Mouse (Mus musculus): Measurements from ENCODE around the gene Rbak. TPM values are rescaled to one million over a fixed set of nuclear protein-coding genes. Genes with fewer than 3 reads are reported as not detected.

Rbak gene
- polyA plus RNA-seq, 1 experiment: 3.1 TPM

DNA sequence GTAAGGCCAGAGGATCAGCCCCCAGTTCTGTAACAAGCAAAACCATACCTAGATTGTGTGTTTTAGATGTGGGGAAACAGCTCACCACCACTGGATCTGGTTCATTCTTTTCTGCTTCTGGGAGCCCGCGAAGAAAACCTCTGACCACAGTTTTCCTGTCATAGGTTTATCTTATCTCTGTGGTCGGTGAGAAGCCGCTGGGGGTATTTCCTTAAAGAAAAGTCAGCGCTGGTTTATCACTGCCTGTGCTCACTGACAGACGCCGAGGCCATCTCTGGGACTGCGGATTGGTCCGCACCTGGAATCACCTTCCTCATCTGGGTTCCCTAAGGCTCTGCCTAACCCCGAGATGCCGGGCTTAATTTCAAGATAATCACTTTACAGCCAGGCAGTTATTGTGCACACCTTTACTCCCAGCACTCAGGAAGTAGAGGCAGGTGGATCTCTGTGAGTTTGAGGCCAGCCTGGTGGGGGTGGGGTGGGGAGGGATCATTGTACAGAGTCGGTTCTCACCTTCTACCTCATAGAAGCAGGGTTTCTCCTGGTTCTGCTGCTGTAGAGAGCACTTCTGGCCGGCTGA lies 47.5 kb downstream of the Rbak start:
- TF ChIP-seq REST (IDR thresholded peaks at IDR 0.05; ENCODE audit: insufficient read depth, insufficient read length): no peak
- TF ChIP-seq MAX (IDR thresholded peaks at IDR 0.05; ENCODE audit: low read depth): no peak
- TF ChIP-seq TCF3 (IDR thresholded peaks at IDR 0.05; ENCODE audit: insufficient read length, low read depth): no peak
- TF ChIP-seq USF1 (IDR thresholded peaks at IDR 0.05; ENCODE audit: low read depth): no peak
- no peak for TF ChIP-seq TCF12 (IDR thresholded peaks at IDR 0.05; ENCODE audit: insufficient read depth, poor library complexity, severe bottlenecking)
- TF ChIP-seq CEBPB (IDR thresholded peaks at IDR 0.05; ENCODE audit: insufficient read depth, poor library complexity, severe bottlenecking): no peak
- no peak for TF ChIP-seq MYOG (IDR thresholded peaks at IDR 0.05; ENCODE audit: control insufficient read depth in 1 of 3, insufficient read depth in 1 of 3, insufficient read length in 2 of 3, low read depth in 2 of 3)
- no peak for TF ChIP-seq E2F4 (IDR thresholded peaks at IDR 0.05; ENCODE audit: insufficient read depth)
- no peak for TF ChIP-seq SRF (IDR thresholded peaks at IDR 0.05; ENCODE audit: control insufficient read depth, insufficient read length, low read depth)
- TF ChIP-seq POLR2AphosphoS2 (IDR thresholded peaks at IDR 0.05; ENCODE audit: insufficient read length, low read depth): no peak
- no peak for TF ChIP-seq MYOD1 (IDR thresholded peaks at IDR 0.05; ENCODE audit: control insufficient read depth in 1 of 3, insufficient read length in 2 of 3, low read depth in 2 of 3)
- TF ChIP-seq POLR2A (IDR thresholded peaks at IDR 0.05; ENCODE audit: insufficient read length, low read depth): no peak
- Histone ChIP-seq H3K79me2 (ENCODE audit: control insufficient read depth, insufficient read depth) (no peaks in the 10 kb centered on the region), H3K4me3 (no peak overlapping the region), H3ac (ENCODE audit: control insufficient read depth, insufficient read length) (no peak overlapping the region), H3K4me2 (ENCODE audit: low read depth) (no peak overlapping the region), H3K36me3 (ENCODE audit: control insufficient read depth, insufficient read depth) (no peaks in the 10 kb centered on the region), H3K27me3 (ENCODE audit: control insufficient read depth, insufficient read depth, insufficient read length) (no peaks in the 10 kb centered on the region)

DNA sequence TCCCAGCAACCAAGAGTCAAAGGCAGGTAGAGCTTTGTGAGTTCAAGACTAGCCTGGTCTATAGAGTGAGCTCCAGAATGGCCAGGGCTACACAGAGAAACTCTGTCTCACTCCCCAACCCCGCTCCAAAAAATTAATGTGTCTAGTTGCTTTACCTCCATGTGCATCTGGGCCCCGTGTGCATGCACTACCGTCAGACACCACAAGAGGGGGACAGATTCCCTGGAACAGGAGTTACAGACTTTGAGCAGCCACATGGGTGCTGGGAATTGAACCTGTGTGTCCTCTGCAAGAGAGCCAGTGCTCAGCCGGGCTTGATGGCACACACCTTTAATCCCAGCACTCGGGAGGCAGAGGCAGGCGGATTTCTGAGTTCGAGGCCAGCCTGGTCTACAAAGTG lies 50.2 kb downstream of the Rbak start:
- H3K36me3 ChIP-seq (ENCODE audit: control insufficient read depth, insufficient read depth): no peaks in the 10 kb centered on the region
- H3ac ChIP-seq (ENCODE audit: control insufficient read depth, insufficient read length): no peak overlapping the region
- TF ChIP-seq MAX (IDR thresholded peaks at IDR 0.05; ENCODE audit: low read depth) (no peak), E2F4 (IDR thresholded peaks at IDR 0.05; ENCODE audit: insufficient read depth) (no peak), MYOD1 (IDR thresholded peaks at IDR 0.05; ENCODE audit: control insufficient read depth in 1 of 3, insufficient read length in 2 of 3, low read depth in 2 of 3) (no peak), USF1 (IDR thresholded peaks at IDR 0.05; ENCODE audit: low read depth) (no peak), POLR2AphosphoS2 (IDR thresholded peaks at IDR 0.05; ENCODE audit: insufficient read length, low read depth) (no peak), TCF3 (IDR thresholded peaks at IDR 0.05; ENCODE audit: insufficient read length, low read depth) (no peak), TCF12 (IDR thresholded peaks at IDR 0.05; ENCODE audit: insufficient read depth, poor library complexity, severe bottlenecking) (no peak), SRF (IDR thresholded peaks at IDR 0.05; ENCODE audit: control insufficient read depth, insufficient read length, low read depth) (no peak), POLR2A (IDR thresholded peaks at IDR 0.05; ENCODE audit: insufficient read length, low read depth) (no peak), CEBPB (IDR thresholded peaks at IDR 0.05; ENCODE audit: insufficient read depth, poor library complexity, severe bottlenecking) (no peak), MYOG (IDR thresholded peaks at IDR 0.05; ENCODE audit: control insufficient read depth in 1 of 3, insufficient read depth in 1 of 3, insufficient read length in 2 of 3, low read depth in 2 of 3) (no peak), REST (IDR thresholded peaks at IDR 0.05; ENCODE audit: insufficient read depth, insufficient read length) (no peak)
- no peak overlapping the region for H3K4me3 ChIP-seq
- no peaks in the 10 kb centered on the region for H3K27me3 ChIP-seq (ENCODE audit: control insufficient read depth, insufficient read depth, insufficient read length)
- no peak overlapping the region for H3K4me2 ChIP-seq (ENCODE audit: low read depth)
- H3K79me2 ChIP-seq (ENCODE audit: control insufficient read depth, insufficient read depth): no peaks in the 10 kb centered on the region

DNA sequence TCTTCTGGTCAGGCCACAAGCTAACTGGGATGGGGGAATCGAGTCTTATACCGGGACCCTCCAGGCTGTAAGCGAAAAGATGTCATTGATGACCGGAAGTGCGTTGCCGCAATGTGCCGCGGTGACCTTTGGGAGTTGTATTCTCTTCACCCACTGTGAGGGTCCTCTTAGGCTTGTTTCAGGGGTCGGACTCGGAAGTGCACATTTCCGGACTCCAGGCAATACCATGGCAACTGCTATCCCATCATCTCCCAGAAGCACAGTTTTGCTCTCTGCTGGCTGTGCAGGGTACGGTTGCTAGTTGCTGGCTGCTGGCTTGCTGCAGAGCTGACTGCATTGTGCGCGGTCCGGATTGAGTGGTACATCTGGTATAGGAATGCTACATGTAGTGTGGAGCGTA lies 51.5 kb downstream of the Rbak start:
- TF ChIP-seq TCF3 (IDR thresholded peaks at IDR 0.05; ENCODE audit: insufficient read length, low read depth) (no peak), TCF12 (IDR thresholded peaks at IDR 0.05; ENCODE audit: insufficient read depth, poor library complexity, severe bottlenecking) (no peak), MYOD1 (IDR thresholded peaks at IDR 0.05; ENCODE audit: control insufficient read depth in 1 of 3, insufficient read length in 2 of 3, low read depth in 2 of 3) (no peak), POLR2A (IDR thresholded peaks at IDR 0.05; ENCODE audit: insufficient read length, low read depth) (no peak), SRF (IDR thresholded peaks at IDR 0.05; ENCODE audit: control insufficient read depth, insufficient read length, low read depth) (no peak), USF1 (IDR thresholded peaks at IDR 0.05; ENCODE audit: low read depth) (no peak), CEBPB (IDR thresholded peaks at IDR 0.05; ENCODE audit: insufficient read depth, poor library complexity, severe bottlenecking) (no peak), MYOG (IDR thresholded peaks at IDR 0.05; ENCODE audit: control insufficient read depth in 1 of 3, insufficient read depth in 1 of 3, insufficient read length in 2 of 3, low read depth in 2 of 3) (no peak), REST (IDR thresholded peaks at IDR 0.05; ENCODE audit: insufficient read depth, insufficient read length) (no peak), MAX (IDR thresholded peaks at IDR 0.05; ENCODE audit: low read depth) (no peak), E2F4 (IDR thresholded peaks at IDR 0.05; ENCODE audit: insufficient read depth) (no peak), POLR2AphosphoS2 (IDR thresholded peaks at IDR 0.05; ENCODE audit: insufficient read length, low read depth) (no peak)
- Histone ChIP-seq H3K4me2 (ENCODE audit: low read depth) (no peak overlapping the region), H3K79me2 (ENCODE audit: control insufficient read depth, insufficient read depth) (no peaks in the 10 kb centered on the region), H3ac (ENCODE audit: control insufficient read depth, insufficient read length) (no peak overlapping the region), H3K36me3 (ENCODE audit: control insufficient read depth, insufficient read depth) (no peaks in the 10 kb centered on the region), H3K4me3 (no peak overlapping the region), H3K27me3 (ENCODE audit: control insufficient read depth, insufficient read depth, insufficient read length) (peaks cover 7% of the 10 kb centered on the region)

DNA sequence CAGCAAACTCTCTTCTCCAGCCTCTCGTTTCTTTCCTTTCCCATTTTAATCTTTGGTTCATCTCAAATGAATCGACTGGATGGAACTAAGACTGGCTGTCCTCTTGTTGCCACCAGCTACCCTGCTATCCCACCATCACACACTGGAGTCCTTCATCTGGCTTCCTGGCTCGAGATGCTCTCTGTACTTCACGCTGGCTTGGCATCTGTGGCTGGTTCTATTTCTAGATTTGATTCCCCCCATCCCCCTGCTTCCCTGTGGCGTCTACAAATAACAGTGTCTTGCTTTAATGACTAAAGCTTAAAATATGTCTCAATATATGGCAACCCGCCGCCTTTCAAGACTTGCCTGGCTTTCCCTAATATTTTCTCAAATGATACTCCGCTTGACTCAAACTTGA lies 52.7 kb downstream of the Rbak start:
- Histone ChIP-seq H3K27me3 (ENCODE audit: control insufficient read depth, insufficient read depth, insufficient read length) (peaks cover 10% of the 10 kb centered on the region), H3K4me3 (no peak overlapping the region), H3K79me2 (ENCODE audit: control insufficient read depth, insufficient read depth) (no peaks in the 10 kb centered on the region), H3K36me3 (ENCODE audit: control insufficient read depth, insufficient read depth) (no peaks in the 10 kb centered on the region), H3K4me2 (ENCODE audit: low read depth) (no peak overlapping the region), H3ac (ENCODE audit: control insufficient read depth, insufficient read length) (no peak overlapping the region)
- no peak for TF ChIP-seq TCF3 (IDR thresholded peaks at IDR 0.05; ENCODE audit: insufficient read length, low read depth)
- no peak for TF ChIP-seq MYOD1 (IDR thresholded peaks at IDR 0.05; ENCODE audit: control insufficient read depth in 1 of 3, insufficient read length in 2 of 3, low read depth in 2 of 3)
- no peak for TF ChIP-seq POLR2AphosphoS2 (IDR thresholded peaks at IDR 0.05; ENCODE audit: insufficient read length, low read depth)
- TF ChIP-seq TCF12 (IDR thresholded peaks at IDR 0.05; ENCODE audit: insufficient read depth, poor library complexity, severe bottlenecking): no peak
- TF ChIP-seq MAX (IDR thresholded peaks at IDR 0.05; ENCODE audit: low read depth): no peak
- TF ChIP-seq MYOG (IDR thresholded peaks at IDR 0.05; ENCODE audit: control insufficient read depth in 1 of 3, insufficient read depth in 1 of 3, insufficient read length in 2 of 3, low read depth in 2 of 3): no peak
- TF ChIP-seq E2F4 (IDR thresholded peaks at IDR 0.05; ENCODE audit: insufficient read depth): no peak
- no peak for TF ChIP-seq USF1 (IDR thresholded peaks at IDR 0.05; ENCODE audit: low read depth)
- no peak for TF ChIP-seq REST (IDR thresholded peaks at IDR 0.05; ENCODE audit: insufficient read depth, insufficient read length)
- TF ChIP-seq POLR2A (IDR thresholded peaks at IDR 0.05; ENCODE audit: insufficient read length, low read depth): no peak
- no peak for TF ChIP-seq CEBPB (IDR thresholded peaks at IDR 0.05; ENCODE audit: insufficient read depth, poor library complexity, severe bottlenecking)
- no peak for TF ChIP-seq SRF (IDR thresholded peaks at IDR 0.05; ENCODE audit: control insufficient read depth, insufficient read length, low read depth)

Data from myocyte (in vitro differentiated cells).